Mouse (Mus musculus): ENCODE data around the gene Galnt17. TPM values are rescaled to one million over a fixed set of nuclear protein-coding genes. Genes with fewer than 3 reads are reported as not detected.

The Galnt17 gene
- total and polyA plus RNA-seq, 2 experiments: 0.01 to 0.09 TPM

- H3K4me1 ChIP-seq (ENCODE audit: control insufficient read depth, insufficient read depth, low read length): no peaks in the 10 kb centered on the region
- no peaks in the 10 kb centered on the region for H3K79me2 ChIP-seq (ENCODE audit: control insufficient read depth, insufficient read depth, low read length)
- no peaks in the 10 kb centered on the region for H3K27me3 ChIP-seq (ENCODE audit: control insufficient read depth, insufficient read depth, low read length)
- no peak overlapping the region for H3K27ac ChIP-seq (replicated peaks; ENCODE audit: insufficient read depth, low read depth, low read length)
- no peak for DNase-seq (ENCODE audit: extremely low read depth, low read depth, low spot score)
- H3K9ac ChIP-seq (ENCODE audit: low read depth, low read length): no peak overlapping the region
- TF ChIP-seq POLR2A (IDR thresholded peaks at IDR 0.05; ENCODE audit: extremely low read depth, insufficient read depth, low read length): no peak
- TF ChIP-seq CTCF (IDR thresholded peaks at IDR 0.05; ENCODE audit: low read depth, low read length): no peak
- H3K4me3 ChIP-seq (ENCODE audit: insufficient read depth, low read depth, low read length): no peak overlapping the region
- 42% methylated on average over 1 of the region's 1 CpGs for WGBS
- H3K36me3 ChIP-seq (ENCODE audit: control insufficient read depth, insufficient read depth, low read length): no peaks in the 10 kb centered on the region
These were observed 377.3 kb downstream of the Galnt17 start for GRCm38 (mm10) chr5:130930999-130931398.

- DNase-seq (ENCODE audit: extremely low read depth, low read depth, low spot score): no peak
- Histone ChIP-seq H3K4me3 (ENCODE audit: insufficient read depth, low read depth, low read length) (no peak overlapping the region), H3K9ac (ENCODE audit: low read depth, low read length) (no peak overlapping the region), H3K79me2 (ENCODE audit: control insufficient read depth, insufficient read depth, low read length) (no peaks in the 10 kb centered on the region), H3K27me3 (ENCODE audit: control insufficient read depth, insufficient read depth, low read length) (no peaks in the 10 kb centered on the region), H3K27ac (replicated peaks; ENCODE audit: insufficient read depth, low read depth, low read length) (no peak overlapping the region), H3K4me1 (ENCODE audit: control insufficient read depth, insufficient read depth, low read length) (no peaks in the 10 kb centered on the region), H3K36me3 (ENCODE audit: control insufficient read depth, insufficient read depth, low read length) (no peaks in the 10 kb centered on the region)
- 78% methylated on average over 8 of the region's 8 CpGs for WGBS
- TF ChIP-seq POLR2A (IDR thresholded peaks at IDR 0.05; ENCODE audit: extremely low read depth, insufficient read depth, low read length) (no peak), CTCF (IDR thresholded peaks at IDR 0.05; ENCODE audit: low read depth, low read length) (no peak)
These were observed 380.5 kb downstream of the Galnt17 start for GRCm38 (mm10) chr5:130927794-130928149.

GRCm38 (mm10) chr5:130927138-130927793 lies 381.0 kb downstream of the Galnt17 start:
- TF ChIP-seq CTCF (IDR thresholded peaks at IDR 0.05; ENCODE audit: low read depth, low read length): no peak
- no peak for TF ChIP-seq POLR2A (IDR thresholded peaks at IDR 0.05; ENCODE audit: extremely low read depth, insufficient read depth, low read length)
- no peak overlapping the region for H3K27ac ChIP-seq (replicated peaks; ENCODE audit: insufficient read depth, low read depth, low read length)
- no peaks in the 10 kb centered on the region for H3K4me1 ChIP-seq (ENCODE audit: control insufficient read depth, insufficient read depth, low read length)
- no peaks in the 10 kb centered on the region for H3K36me3 ChIP-seq (ENCODE audit: control insufficient read depth, insufficient read depth, low read length)
- 75% methylated on average over 3 of the region's 3 CpGs for WGBS
- H3K79me2 ChIP-seq (ENCODE audit: control insufficient read depth, insufficient read depth, low read length): no peaks in the 10 kb centered on the region
- no peak for DNase-seq (ENCODE audit: extremely low read depth, low read depth, low spot score)
- no peaks in the 10 kb centered on the region for H3K27me3 ChIP-seq (ENCODE audit: control insufficient read depth, insufficient read depth, low read length)
- H3K4me3 ChIP-seq (ENCODE audit: insufficient read depth, low read depth, low read length): no peak overlapping the region
- H3K9ac ChIP-seq (ENCODE audit: low read depth, low read length): no peak overlapping the region

- no peak overlapping the region for H3K4me3 ChIP-seq (ENCODE audit: insufficient read depth, low read depth, low read length)
- H3K27me3 ChIP-seq (ENCODE audit: control insufficient read depth, insufficient read depth, low read length): no peaks in the 10 kb centered on the region
- DNase-seq (ENCODE audit: extremely low read depth, low read depth, low spot score): no peak
- no peak overlapping the region for H3K9ac ChIP-seq (ENCODE audit: low read depth, low read length)
- TF ChIP-seq POLR2A (IDR thresholded peaks at IDR 0.05; ENCODE audit: extremely low read depth, insufficient read depth, low read length) (no peak), CTCF (IDR thresholded peaks at IDR 0.05; ENCODE audit: low read depth, low read length) (no peak)
- WGBS: 91% methylated on average over 7 of the region's 7 CpGs
- no peak overlapping the region for H3K27ac ChIP-seq (replicated peaks; ENCODE audit: insufficient read depth, low read depth, low read length)
- no peaks in the 10 kb centered on the region for H3K36me3 ChIP-seq (ENCODE audit: control insufficient read depth, insufficient read depth, low read length)
- H3K79me2 ChIP-seq (ENCODE audit: control insufficient read depth, insufficient read depth, low read length): no peaks in the 10 kb centered on the region
- no peaks in the 10 kb centered on the region for H3K4me1 ChIP-seq (ENCODE audit: control insufficient read depth, insufficient read depth, low read length)
These were observed 382.6 kb downstream of the Galnt17 start for GRCm38 (mm10) chr5:130925681-130926080.

- TF ChIP-seq POLR2A (IDR thresholded peaks at IDR 0.05; ENCODE audit: extremely low read depth, insufficient read depth, low read length): no peak
- TF ChIP-seq CTCF (IDR thresholded peaks at IDR 0.05; ENCODE audit: low read depth, low read length): no peak
- Histone ChIP-seq H3K4me3 (ENCODE audit: insufficient read depth, low read depth, low read length) (no peak overlapping the region), H3K27me3 (ENCODE audit: control insufficient read depth, insufficient read depth, low read length) (no peaks in the 10 kb centered on the region), H3K79me2 (ENCODE audit: control insufficient read depth, insufficient read depth, low read length) (no peaks in the 10 kb centered on the region), H3K27ac (replicated peaks; ENCODE audit: insufficient read depth, low read depth, low read length) (no peak overlapping the region), H3K4me1 (ENCODE audit: control insufficient read depth, insufficient read depth, low read length) (no peaks in the 10 kb centered on the region), H3K9ac (ENCODE audit: low read depth, low read length) (no peak overlapping the region), H3K36me3 (ENCODE audit: control insufficient read depth, insufficient read depth, low read length) (no peaks in the 10 kb centered on the region)
- WGBS: 30% methylated on average over 2 of the region's 2 CpGs
- peak; percentile 1 for DNase-seq (ENCODE audit: extremely low read depth, low read depth, low spot score)
These were observed 384.0 kb downstream of the Galnt17 start for GRCm38 (mm10) chr5:130924245-130924827.

GRCm38 (mm10) chr5:130919969-130920368 lies 388.3 kb downstream of the Galnt17 start:
- Histone ChIP-seq H3K27ac (replicated peaks; ENCODE audit: insufficient read depth, low read depth, low read length) (no peak overlapping the region), H3K9ac (ENCODE audit: low read depth, low read length) (no peak overlapping the region), H3K4me3 (ENCODE audit: insufficient read depth, low read depth, low read length) (no peak overlapping the region), H3K4me1 (ENCODE audit: control insufficient read depth, insufficient read depth, low read length) (no peaks in the 10 kb centered on the region), H3K27me3 (ENCODE audit: control insufficient read depth, insufficient read depth, low read length) (no peaks in the 10 kb centered on the region), H3K79me2 (ENCODE audit: control insufficient read depth, insufficient read depth, low read length) (no peaks in the 10 kb centered on the region), H3K36me3 (ENCODE audit: control insufficient read depth, insufficient read depth, low read length) (no peaks in the 10 kb centered on the region)
- TF ChIP-seq CTCF (IDR thresholded peaks at IDR 0.05; ENCODE audit: low read depth, low read length) (no peak), POLR2A (IDR thresholded peaks at IDR 0.05; ENCODE audit: extremely low read depth, insufficient read depth, low read length) (no peak)
- DNase-seq (ENCODE audit: extremely low read depth, low read depth, low spot score): no peak
- 88% methylated on average over 7 of the region's 7 CpGs for WGBS

All from liver, adult 2 months (tissue).